Mouse (Mus musculus): ENCODE results near the gene Ifna5. TPM values are rescaled to one million over a fixed set of nuclear protein-coding genes. Genes with fewer than 3 reads are reported as not detected.

Ifna5 gene
- polyA plus RNA-seq, 1 experiment from 2014 or later, result not detected

DNA sequence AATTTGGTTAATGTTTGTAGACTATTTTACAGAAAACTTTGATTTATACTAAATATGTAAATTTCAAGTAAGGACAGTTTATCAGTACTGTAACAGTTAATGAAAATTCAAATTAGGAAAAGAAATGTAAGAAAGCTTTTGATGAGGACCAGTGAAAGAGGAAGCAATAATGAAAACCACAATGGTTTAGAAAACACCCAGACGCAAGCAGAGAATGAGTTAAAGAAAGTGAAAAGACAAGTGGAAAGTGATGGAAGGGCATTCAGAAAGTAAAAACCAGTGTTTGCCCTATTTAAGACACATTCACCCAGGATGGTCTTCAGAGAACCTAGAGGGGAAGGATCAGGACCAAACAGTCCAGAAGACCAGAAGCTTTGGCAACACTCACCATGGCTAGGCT, 14.4 kb downstream of the Ifna5 start, which contains the start of gene Ifna1:
Ifna1 (plus strand) TSS at position 390 of the 400 bp plus-strand sequence.
- Histone ChIP-seq H3K27me3 (ENCODE audit: control insufficient read depth, insufficient read depth, low read depth, low read length) (no peaks in the 10 kb centered on the region), H3K9me3 (replicated peaks; ENCODE audit: control insufficient read depth, low read length, poor library complexity, severe bottlenecking) (no peaks in the 10 kb centered on the region), H3K4me1 (ENCODE audit: control insufficient read depth, insufficient read depth, low read length) (no peaks in the 10 kb centered on the region), H3K4me3 (ENCODE audit: low read depth, low read length) (no peak within 1 kb of the TSS), H3K4me2 (ENCODE audit: low read length) (no peak within 1 kb of the TSS), H3K27ac (ENCODE audit: low read length) (no peak within 1 kb of the TSS), H3K9ac (ENCODE audit: low read depth, low read length) (no peak within 1 kb of the TSS), H3K36me3 (ENCODE audit: control insufficient read depth, insufficient read depth, low read length) (no peaks in the 10 kb centered on the region)
- no peak for ATAC-seq
- WGBS, result 76% methylated on average over 1 of the region's 1 CpGs

DNA sequence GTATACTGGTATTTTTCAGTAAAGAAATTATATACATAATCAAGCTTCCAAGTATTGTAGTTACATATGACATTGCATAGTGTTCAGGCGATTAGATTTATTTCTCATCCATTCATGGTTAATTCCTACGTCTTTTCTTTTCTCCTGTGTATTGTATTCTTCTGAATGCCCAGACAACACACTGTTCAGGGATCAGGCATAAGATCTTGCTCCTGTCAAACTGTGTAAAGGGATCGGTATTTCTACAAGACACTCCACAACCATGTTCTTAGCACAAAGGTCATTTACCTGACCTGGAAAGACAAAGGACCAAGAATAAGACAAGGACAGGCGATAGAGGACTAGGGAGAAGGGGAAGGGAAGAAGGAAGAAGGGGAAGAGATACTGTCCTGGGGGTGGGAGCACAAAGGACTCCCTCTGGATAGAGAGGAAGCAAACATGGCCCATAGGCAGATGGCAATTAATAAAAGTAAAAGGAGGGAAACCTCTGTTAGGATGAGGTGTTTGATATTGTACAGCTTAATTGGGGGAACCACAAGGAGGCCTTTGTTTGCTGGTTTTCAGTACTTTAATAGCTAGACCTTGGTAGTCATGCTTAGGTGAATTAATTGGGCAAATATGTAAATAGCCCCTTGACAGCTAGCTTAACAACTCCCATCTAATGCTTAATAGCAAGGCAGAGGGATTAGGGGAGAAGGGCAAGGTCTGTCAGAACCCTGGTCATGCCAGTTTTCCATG, 15.9 kb downstream of the Ifna5 start:
- Histone ChIP-seq H3K4me2 (ENCODE audit: low read length) (no peak overlapping the region), H3K27ac (ENCODE audit: low read length) (no peak overlapping the region), H3K9ac (ENCODE audit: low read depth, low read length) (no peak overlapping the region), H3K4me1 (ENCODE audit: control insufficient read depth, insufficient read depth, low read length) (no peaks in the 10 kb centered on the region), H3K4me3 (ENCODE audit: low read depth, low read length) (no peak overlapping the region), H3K27me3 (ENCODE audit: control insufficient read depth, insufficient read depth, low read depth, low read length) (no peaks in the 10 kb centered on the region), H3K36me3 (ENCODE audit: control insufficient read depth, insufficient read depth, low read length) (no peaks in the 10 kb centered on the region), H3K9me3 (replicated peaks; ENCODE audit: control insufficient read depth, low read length, poor library complexity, severe bottlenecking) (no peaks in the 10 kb centered on the region)
- WGBS, result 22% methylated on average over 4 of the region's 4 CpGs
- ATAC-seq, result no peak

GRCm38 (mm10) chr4:88859214-88859613, 23.9 kb downstream of the Ifna5 start:
- no peak overlapping the region for H3K4me2 ChIP-seq (ENCODE audit: low read length)
- no peak overlapping the region for H3K27ac ChIP-seq (ENCODE audit: low read length)
- H3K9me3 ChIP-seq (replicated peaks; ENCODE audit: control insufficient read depth, low read length, poor library complexity, severe bottlenecking), result no peaks in the 10 kb centered on the region
- no peak overlapping the region for H3K9ac ChIP-seq (ENCODE audit: low read depth, low read length)
- H3K36me3 ChIP-seq (ENCODE audit: control insufficient read depth, insufficient read depth, low read length), result no peaks in the 10 kb centered on the region
- H3K4me3 ChIP-seq (ENCODE audit: low read depth, low read length), result no peak overlapping the region
- no peaks in the 10 kb centered on the region for H3K27me3 ChIP-seq (ENCODE audit: control insufficient read depth, insufficient read depth, low read depth, low read length)
- H3K4me1 ChIP-seq (ENCODE audit: control insufficient read depth, insufficient read depth, low read length), result no peaks in the 10 kb centered on the region
- no peak for ATAC-seq

GRCm38 (mm10) chr4:88863309-88863708, 28.0 kb downstream of the Ifna5 start:
- Histone ChIP-seq H3K4me1 (ENCODE audit: control insufficient read depth, insufficient read depth, low read length) (peaks cover 8% of the 10 kb centered on the region), H3K27ac (ENCODE audit: low read length) (no peak overlapping the region), H3K9ac (ENCODE audit: low read depth, low read length) (no peak overlapping the region), H3K4me2 (ENCODE audit: low read length) (no peak overlapping the region), H3K4me3 (ENCODE audit: low read depth, low read length) (no peak overlapping the region), H3K36me3 (ENCODE audit: control insufficient read depth, insufficient read depth, low read length) (no peaks in the 10 kb centered on the region), H3K9me3 (replicated peaks; ENCODE audit: control insufficient read depth, low read length, poor library complexity, severe bottlenecking) (no peaks in the 10 kb centered on the region), H3K27me3 (ENCODE audit: control insufficient read depth, insufficient read depth, low read depth, low read length) (no peaks in the 10 kb centered on the region; the same call in 1 of the 2 replicates)
- 5% methylated on average over 7 of the region's 7 CpGs for WGBS
- ATAC-seq, result no peak

- Histone ChIP-seq H3K4me2 (ENCODE audit: low read length) (no peak overlapping the region), H3K36me3 (ENCODE audit: control insufficient read depth, insufficient read depth, low read length) (no peaks in the 10 kb centered on the region), H3K4me3 (ENCODE audit: low read depth, low read length) (no peak overlapping the region), H3K9me3 (replicated peaks; ENCODE audit: control insufficient read depth, low read length, poor library complexity, severe bottlenecking) (no peaks in the 10 kb centered on the region), H3K9ac (ENCODE audit: low read depth, low read length) (no peak overlapping the region), H3K4me1 (ENCODE audit: control insufficient read depth, insufficient read depth, low read length) (peaks cover 11% of the 10 kb centered on the region), H3K27me3 (ENCODE audit: control insufficient read depth, insufficient read depth, low read depth, low read length) (no peaks in the 10 kb centered on the region; the same call in 1 of the 2 replicates), H3K27ac (ENCODE audit: low read length) (no peak overlapping the region)
- no peak for ATAC-seq
- WGBS, result 69% methylated on average over 9 of the region's 9 CpGs
These were observed 29.3 kb downstream of the Ifna5 start for GRCm38 (mm10) chr4:88864599-88864998.

DNA sequence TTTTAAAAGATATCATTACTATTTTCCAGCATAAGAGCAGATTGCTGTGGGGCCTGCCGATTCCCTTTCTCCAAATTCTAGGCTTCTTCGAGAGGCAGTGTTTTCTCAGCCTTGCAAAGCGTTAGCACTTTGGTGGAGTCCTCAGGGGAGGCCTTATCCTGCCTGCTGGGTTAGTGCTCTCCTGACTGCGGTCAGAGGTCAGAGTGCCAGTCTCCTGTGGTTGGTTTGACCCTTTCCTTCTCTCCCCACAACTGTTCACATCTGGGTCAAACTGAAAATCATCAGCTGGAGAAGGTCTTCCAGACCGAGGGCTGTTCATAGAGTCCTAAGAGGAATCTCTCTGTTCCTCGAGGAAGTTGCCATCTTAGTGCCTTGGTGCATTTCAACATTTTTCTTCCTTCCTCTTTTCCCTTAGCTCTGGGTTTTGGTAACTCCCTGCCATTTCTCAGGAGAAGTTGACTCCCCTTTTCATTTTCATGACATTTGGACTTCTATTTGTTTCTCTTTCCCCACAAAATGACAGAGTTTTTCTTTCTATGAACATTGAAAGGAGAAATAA, 29.8 kb downstream of the Ifna5 start:
- no peak for ATAC-seq
- Histone ChIP-seq H3K4me3 (ENCODE audit: low read depth, low read length) (no peak overlapping the region), H3K27ac (ENCODE audit: low read length) (no peak overlapping the region), H3K9ac (ENCODE audit: low read depth, low read length) (no peak overlapping the region), H3K4me2 (ENCODE audit: low read length) (no peak overlapping the region), H3K36me3 (ENCODE audit: control insufficient read depth, insufficient read depth, low read length) (no peaks in the 10 kb centered on the region), H3K9me3 (replicated peaks; ENCODE audit: control insufficient read depth, low read length, poor library complexity, severe bottlenecking) (no peaks in the 10 kb centered on the region), H3K4me1 (ENCODE audit: control insufficient read depth, insufficient read depth, low read length) (peaks cover 11% of the 10 kb centered on the region), H3K27me3 (ENCODE audit: control insufficient read depth, insufficient read depth, low read depth, low read length) (no peaks in the 10 kb centered on the region; the same call in 1 of the 2 replicates)
- WGBS, result 57% methylated on average over 6 of the region's 6 CpGs

GRCm38 (mm10) chr4:88867366-88867925, 32.1 kb downstream of the Ifna5 start:
- peaks cover 11% of the 10 kb centered on the region for H3K4me1 ChIP-seq (ENCODE audit: control insufficient read depth, insufficient read depth, low read length)
- H3K36me3 ChIP-seq (ENCODE audit: control insufficient read depth, insufficient read depth, low read length), result no peaks in the 10 kb centered on the region
- WGBS, result under 1% methylated on average over 8 of the region's 8 CpGs
- H3K27me3 ChIP-seq (ENCODE audit: control insufficient read depth, insufficient read depth, low read depth, low read length), result no peaks in the 10 kb centered on the region; the same call in none of the 2 replicates
- H3K4me2 ChIP-seq (ENCODE audit: low read length), result peak overlapping the region; percentile 98
- no peak overlapping the region for H3K27ac ChIP-seq (ENCODE audit: low read length)
- H3K9ac ChIP-seq (ENCODE audit: low read depth, low read length), result peak overlapping the region; percentile 58; the same call in 1 of the 2 replicates
- peak; percentile 80 for ATAC-seq
- H3K4me3 ChIP-seq (ENCODE audit: low read depth, low read length), result peak overlapping the region; percentile 50
- no peaks in the 10 kb centered on the region for H3K9me3 ChIP-seq (replicated peaks; ENCODE audit: control insufficient read depth, low read length, poor library complexity, severe bottlenecking)

- Histone ChIP-seq H3K4me1 (ENCODE audit: control insufficient read depth, insufficient read depth, low read length) (peaks cover 11% of the 10 kb centered on the region), H3K9ac (ENCODE audit: low read depth, low read length) (peak overlapping the region; percentile 58), H3K27ac (ENCODE audit: low read length) (no peak overlapping the region), H3K4me3 (ENCODE audit: low read depth, low read length) (peak overlapping the region; percentile 50), H3K4me2 (ENCODE audit: low read length) (peak overlapping the region; percentile 98), H3K36me3 (ENCODE audit: control insufficient read depth, insufficient read depth, low read length) (no peaks in the 10 kb centered on the region), H3K9me3 (replicated peaks; ENCODE audit: control insufficient read depth, low read length, poor library complexity, severe bottlenecking) (no peaks in the 10 kb centered on the region), H3K27me3 (ENCODE audit: control insufficient read depth, insufficient read depth, low read depth, low read length) (no peaks in the 10 kb centered on the region; the same call in none of the 2 replicates)
- 7% methylated on average over 29 of the region's 31 CpGs for WGBS
- peak; percentile 83 for ATAC-seq
These were observed 32.9 kb downstream of the Ifna5 start for GRCm38 (mm10) chr4:88867926-88868911.
